Mouse (Mus musculus): ENCODE data around the gene Tbc1d8. TPM values are rescaled to one million over a fixed set of nuclear protein-coding genes. Genes with fewer than 3 reads are reported as not detected.

Tbc1d8 gene
- total and polyA plus RNA-seq, 3 experiments, result 0.16 to 1.4 (median 0.81) TPM

- peaks cover 2% of the 10 kb centered on the region for H3K27me3 ChIP-seq (replicated peaks)
- DNase-seq (ENCODE audit: extremely low read depth), result no peak
- no peak overlapping the region for H3K9ac ChIP-seq (ENCODE audit: insufficient read depth, low read depth)
Observed at GRCm38 (mm10) chr1:39502817-39503633, 24.5 kb upstream of the Tbc1d8 start.

GRCm38 (mm10) chr1:39499485-39499941, 21.0 kb upstream of the Tbc1d8 start:
- H3K4me3 ChIP-seq (replicated peaks in 1 of 3; ENCODE audit: low read depth in 2 of 3, low read length in 2 of 3, poor library complexity in 1 of 3), result no peak overlapping the region
- in situ Hi-C loops (cut with MboI; ENCODE audit: low pct_ligation_motif_present, low pct_unique_long_range_greater_than_20kb, low sequenced_read_pairs), result no loop called here

More at GRCm38 (mm10) chr1:39502817-39503633, 24.5 kb upstream of the Tbc1d8 start:
- no peak overlapping the region for H3K4me3 ChIP-seq (replicated peaks in 1 of 3; ENCODE audit: low read depth in 2 of 3, low read length in 2 of 3, poor library complexity in 1 of 3)
- H3K27ac ChIP-seq (ENCODE audit: insufficient read depth, low read depth), result no peak overlapping the region
- no peaks in the 10 kb centered on the region for H3K79me2 ChIP-seq (replicated peaks; ENCODE audit: control insufficient read depth, extremely low read depth, insufficient read depth, poor library complexity, severe bottlenecking)
- dilution Hi-C loops (cut with MboI; ENCODE audit: extremely low pct_ligation_motif_present, extremely low pct_unique_long_range_greater_than_20kb, low sequenced_read_pairs), result no loop called here
- in situ Hi-C loops (cut with MboI; ENCODE audit: low pct_ligation_motif_present, low pct_unique_long_range_greater_than_20kb, low sequenced_read_pairs), result loop anchor here (5.0 kb wide), 2 partner anchors 46 to 111 kb away; no protein-coding TSS in a partner anchor
- no peaks in the 10 kb centered on the region for H3K9me3 ChIP-seq (replicated peaks; ENCODE audit: low read length)
- no peak for TF ChIP-seq USF2 (conservative IDR thresholded peaks at IDR 0.05; ENCODE audit: low read depth, low read length)
- TF ChIP-seq ZKSCAN1 (IDR thresholded peaks at IDR 0.05; ENCODE audit: borderline replicate concordance, low read depth, low read length), result no peak
- no peak for TF ChIP-seq MXI1 (IDR thresholded peaks at IDR 0.05; ENCODE audit: low read depth, low read length)
- TF ChIP-seq HCFC1 (IDR thresholded peaks at IDR 0.05; ENCODE audit: low read depth, low read length), result no peak
- no peak for TF ChIP-seq TCF12 (IDR thresholded peaks at IDR 0.05; ENCODE audit: low read depth, low read length)
- TF ChIP-seq IRF4 (IDR thresholded peaks at IDR 0.05; ENCODE audit: low read depth, low read length), result no peak
- TF ChIP-seq CTCF (conservative IDR thresholded peaks at IDR 0.05 in 1 of 2, IDR thresholded peaks at IDR 0.05 in 1 of 2; ENCODE audit: low read depth in 2 of 2, low read length in 2 of 2), result no peak
- no peak for TF ChIP-seq PAX5 (IDR thresholded peaks at IDR 0.05; ENCODE audit: low read length)
- TF ChIP-seq NELFE (IDR thresholded peaks at IDR 0.05; ENCODE audit: low read depth, low read length), result no peak
- no peak for TF ChIP-seq CHD1 (IDR thresholded peaks at IDR 0.05; ENCODE audit: low read depth, low read length)
- TF ChIP-seq CHD2 (IDR thresholded peaks at IDR 0.05; ENCODE audit: low read length), result no peak
- no peak for TF ChIP-seq TBP (conservative IDR thresholded peaks at IDR 0.05; ENCODE audit: low read depth, low read length)
- no peak for TF ChIP-seq MYC (IDR thresholded peaks at IDR 0.05; ENCODE audit: low read depth, low read length)
- TF ChIP-seq ZMIZ1 (IDR thresholded peaks at IDR 0.05; ENCODE audit: low read depth, low read length), result no peak
- TF ChIP-seq USF1 (IDR thresholded peaks at IDR 0.05; ENCODE audit: low read depth, low read length), result no peak
- TF ChIP-seq ZNF384 (IDR thresholded peaks at IDR 0.05; ENCODE audit: low read depth, low read length), result no peak
- no peaks in the 10 kb centered on the region for H3K4me1 ChIP-seq (ENCODE audit: control insufficient read depth in 1 of 2, insufficient read depth in 2 of 2)
- H3K4me2 ChIP-seq (ENCODE audit: insufficient read depth, low read depth, poor library complexity, severe bottlenecking), result no peak overlapping the region
- H3K36me3 ChIP-seq (replicated peaks in 1 of 2; ENCODE audit: control insufficient read depth in 1 of 2, insufficient read depth in 1 of 2, low read length in 1 of 2), result no peaks in the 10 kb centered on the region

More at GRCm38 (mm10) chr1:39499485-39499941, 21.0 kb upstream of the Tbc1d8 start:
- Histone ChIP-seq H3K9ac (ENCODE audit: insufficient read depth, low read depth) (no peak overlapping the region), H3K9me3 (replicated peaks; ENCODE audit: low read length) (peaks cover 6% of the 10 kb centered on the region), H3K36me3 (replicated peaks in 1 of 2; ENCODE audit: control insufficient read depth in 1 of 2, insufficient read depth in 1 of 2, low read length in 1 of 2) (no peaks in the 10 kb centered on the region), H3K27ac (ENCODE audit: insufficient read depth, low read depth) (no peak overlapping the region), H3K79me2 (replicated peaks; ENCODE audit: control insufficient read depth, extremely low read depth, insufficient read depth, poor library complexity, severe bottlenecking) (no peaks in the 10 kb centered on the region), H3K27me3 (replicated peaks) (peaks cover 2% of the 10 kb centered on the region), H3K4me2 (ENCODE audit: insufficient read depth, low read depth, poor library complexity, severe bottlenecking) (no peak overlapping the region), H3K4me1 (ENCODE audit: control insufficient read depth in 1 of 2, insufficient read depth in 2 of 2) (no peaks in the 10 kb centered on the region)
- dilution Hi-C loops (cut with MboI; ENCODE audit: extremely low pct_ligation_motif_present, extremely low pct_unique_long_range_greater_than_20kb, low sequenced_read_pairs), result no loop called here
- DNase-seq (ENCODE audit: extremely low read depth), result no peak
- no peak for TF ChIP-seq MAX (IDR thresholded peaks at IDR 0.05; ENCODE audit: low read length)
- TF ChIP-seq ZMIZ1 (IDR thresholded peaks at IDR 0.05; ENCODE audit: low read depth, low read length), result no peak
- TF ChIP-seq POLR2A (IDR thresholded peaks at IDR 0.05; ENCODE audit: low read depth, low read length), result no peak
- TF ChIP-seq JUND (conservative IDR thresholded peaks at IDR 0.05; ENCODE audit: low read depth, low read length), result no peak
- TF ChIP-seq GABPA (IDR thresholded peaks at IDR 0.05; ENCODE audit: insufficient replicate concordance, low read depth, low read length), result no peak
- TF ChIP-seq RAD21 (IDR thresholded peaks at IDR 0.05; ENCODE audit: low read depth, low read length), result no peak
- TF ChIP-seq RCOR1 (conservative IDR thresholded peaks at IDR 0.05; ENCODE audit: low read depth, low read length), result no peak
- no peak for TF ChIP-seq ELF1 (IDR thresholded peaks at IDR 0.05; ENCODE audit: low read depth, low read length)
- no peak for TF ChIP-seq JUN (IDR thresholded peaks at IDR 0.05; ENCODE audit: insufficient read depth, low read depth, low read length)
- TF ChIP-seq IRF4 (IDR thresholded peaks at IDR 0.05; ENCODE audit: low read depth, low read length), result no peak
- TF ChIP-seq TCF12 (IDR thresholded peaks at IDR 0.05; ENCODE audit: low read depth, low read length), result no peak
- no peak for TF ChIP-seq EP300 (IDR thresholded peaks at IDR 0.05; ENCODE audit: low read length)

Measured in CH12.LX (cell line).